Mouse (Mus musculus) kidney, postnatal 14 days (tissue): ENCODE measurements around the gene Nhlh2.

Experiments
- DNase-seq: peaks from one replicate; pipeline ENCODE4 v3.0.0; 2022; ENCODE audit warnings: mixed read lengths

Nhlh2 gene

DNA sequence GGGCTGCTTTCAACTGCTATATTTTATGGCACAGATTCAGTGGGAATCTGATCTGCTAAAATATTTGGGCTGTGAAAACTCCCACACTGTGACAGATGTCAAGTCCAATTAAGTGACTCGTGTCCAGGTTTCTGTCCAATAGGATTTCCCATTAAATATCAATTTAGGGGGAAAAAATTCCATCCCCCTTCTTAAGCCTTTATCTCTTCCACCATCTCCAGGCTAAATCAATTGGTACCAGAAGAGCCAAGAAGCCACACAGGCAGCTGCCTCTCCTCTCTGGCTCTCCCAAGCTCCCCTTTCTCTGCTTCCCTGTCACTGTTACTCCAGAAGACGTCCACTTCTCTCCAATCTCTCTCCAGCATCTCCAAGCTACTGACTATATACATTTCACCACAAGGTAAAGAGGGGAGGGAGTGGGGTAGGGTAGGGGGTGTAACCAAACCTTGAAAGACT, at the start of gene Nhlh2:
Gene Nhlh2 (plus strand): TSS at position 151 of the 456 bp plus-strand sequence.
- DNase-seq = no peak

DNA sequence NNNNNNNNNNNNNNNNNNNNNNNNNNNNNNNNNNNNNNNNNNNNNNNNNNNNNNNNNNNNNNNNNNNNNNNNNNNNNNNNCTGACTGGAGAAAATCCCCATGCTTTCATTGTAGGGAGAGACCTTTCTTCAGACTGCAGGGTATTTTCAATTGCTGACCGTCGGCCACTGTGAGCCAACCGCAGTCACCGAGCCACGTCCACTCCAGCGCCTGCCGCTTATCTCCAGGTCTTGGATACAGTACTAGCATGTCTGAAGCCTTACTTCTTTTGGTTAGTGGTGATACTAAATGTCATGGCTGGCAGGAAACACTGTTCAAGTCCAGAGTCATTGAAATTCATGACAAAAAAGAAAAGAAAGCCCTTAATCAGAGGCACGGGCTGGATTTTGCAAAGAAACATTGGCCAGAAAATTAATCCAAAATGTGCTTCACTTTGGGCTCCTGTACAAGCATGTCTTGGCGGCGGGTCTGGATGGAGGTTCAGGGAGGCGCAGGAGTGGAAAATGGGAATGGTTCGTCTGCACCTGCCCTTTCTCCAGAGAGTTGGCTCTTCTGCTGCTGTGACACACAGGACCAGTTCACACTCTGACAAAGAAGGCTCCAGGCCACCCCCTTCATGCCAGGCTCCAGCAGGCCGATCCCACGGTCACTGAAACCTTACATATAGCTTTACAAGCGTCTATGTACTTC, 48.6 kb upstream of the Nhlh2 start:
- DNase-seq = no peak

DNA sequence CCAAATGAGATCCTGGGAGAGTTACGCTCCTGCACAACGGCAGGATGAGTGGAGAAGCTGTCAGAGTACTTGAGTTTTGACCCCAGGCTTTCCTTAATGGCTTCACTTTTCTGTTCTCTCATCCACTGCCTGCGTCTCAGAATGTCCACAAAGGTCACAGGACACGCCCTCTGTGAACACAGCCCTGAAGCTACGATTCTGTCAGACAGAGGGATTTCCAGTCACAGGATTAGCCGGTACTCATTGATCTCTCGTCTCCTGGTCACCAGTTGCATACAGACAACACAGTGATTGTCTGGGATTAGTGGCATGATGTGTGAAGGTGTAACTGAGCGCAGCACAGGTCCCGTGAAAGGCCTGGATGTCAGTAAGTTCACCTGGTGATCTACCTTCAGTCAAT, 46.4 kb upstream of the Nhlh2 start:
- DNase-seq = no peak

DNA sequence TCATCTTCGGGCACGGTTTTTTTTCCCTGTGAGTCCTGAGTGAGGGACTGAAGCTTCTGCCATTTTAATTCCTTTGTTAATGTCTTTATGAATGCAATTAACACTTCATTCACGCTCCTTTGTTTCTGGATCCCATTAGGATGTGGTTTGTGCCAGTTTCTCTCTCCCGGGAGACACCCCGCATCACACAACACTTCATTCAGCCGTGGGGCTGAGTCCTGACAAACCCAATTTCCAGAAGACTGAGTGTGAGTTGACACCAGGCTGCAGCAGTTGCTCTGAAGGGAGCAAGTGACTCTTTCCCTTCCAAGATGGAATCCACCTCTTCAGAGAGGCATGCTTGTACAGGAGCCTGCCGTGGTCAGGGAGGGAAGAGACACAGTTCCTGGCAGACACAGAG, 45.5 kb upstream of the Nhlh2 start:
- DNase-seq = no peak

DNA sequence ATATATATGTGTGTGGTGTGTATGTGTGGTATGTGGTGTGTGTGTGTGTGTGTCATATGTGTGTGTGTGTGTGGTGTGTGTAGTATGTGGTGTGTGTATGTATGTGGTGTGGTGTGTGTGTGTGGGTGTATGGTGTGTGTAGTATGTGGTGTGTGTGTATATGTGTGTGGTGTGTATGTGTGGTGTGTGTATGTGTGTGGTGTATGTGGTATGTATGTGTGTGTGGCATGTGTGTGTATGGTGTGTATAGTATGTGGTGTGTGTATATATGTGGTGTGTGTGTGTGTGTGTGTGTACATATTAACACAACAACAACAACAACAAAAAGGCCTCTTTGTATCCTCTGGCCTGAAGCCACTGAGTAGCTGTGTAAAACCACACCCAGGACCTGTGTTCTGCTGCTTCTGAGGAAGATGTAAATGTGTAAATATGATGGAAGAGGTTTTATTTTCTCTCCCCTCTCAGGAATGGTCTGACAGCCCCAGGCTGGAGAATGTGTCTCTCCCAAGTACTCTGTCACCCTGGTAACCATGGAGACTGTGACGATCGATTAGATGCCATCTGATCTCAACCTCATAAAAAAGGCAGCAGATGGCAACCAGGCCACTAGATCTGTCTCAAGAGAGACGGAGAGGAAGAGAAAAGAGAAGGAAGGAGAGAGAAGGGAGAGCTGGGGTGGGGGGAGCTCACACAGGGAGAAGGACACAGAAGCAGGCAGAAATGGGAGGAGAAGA, 42.9 kb upstream of the Nhlh2 start:
- no peak for DNase-seq

DNA sequence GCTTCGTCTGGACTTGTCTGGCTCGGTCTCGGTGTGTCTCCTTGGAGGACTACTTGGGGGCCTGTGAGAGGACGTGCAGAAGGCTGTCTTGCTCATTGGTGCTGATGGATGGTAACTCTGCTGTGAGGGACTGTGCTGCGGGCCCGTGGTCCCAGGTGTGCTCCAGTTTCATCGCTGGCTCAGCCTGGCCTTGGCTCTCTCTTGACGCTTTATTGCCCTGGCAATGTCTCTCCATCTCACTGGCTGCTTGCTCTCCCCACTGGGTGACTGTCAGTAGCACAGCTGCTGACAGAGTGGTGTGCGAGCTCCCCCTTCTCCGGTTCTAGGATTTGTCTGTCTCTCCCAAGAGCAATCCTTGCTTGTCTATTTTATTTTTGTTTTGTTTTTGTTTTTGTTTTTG, 34.5 kb upstream of the Nhlh2 start:
- no peak for DNase-seq

DNA sequence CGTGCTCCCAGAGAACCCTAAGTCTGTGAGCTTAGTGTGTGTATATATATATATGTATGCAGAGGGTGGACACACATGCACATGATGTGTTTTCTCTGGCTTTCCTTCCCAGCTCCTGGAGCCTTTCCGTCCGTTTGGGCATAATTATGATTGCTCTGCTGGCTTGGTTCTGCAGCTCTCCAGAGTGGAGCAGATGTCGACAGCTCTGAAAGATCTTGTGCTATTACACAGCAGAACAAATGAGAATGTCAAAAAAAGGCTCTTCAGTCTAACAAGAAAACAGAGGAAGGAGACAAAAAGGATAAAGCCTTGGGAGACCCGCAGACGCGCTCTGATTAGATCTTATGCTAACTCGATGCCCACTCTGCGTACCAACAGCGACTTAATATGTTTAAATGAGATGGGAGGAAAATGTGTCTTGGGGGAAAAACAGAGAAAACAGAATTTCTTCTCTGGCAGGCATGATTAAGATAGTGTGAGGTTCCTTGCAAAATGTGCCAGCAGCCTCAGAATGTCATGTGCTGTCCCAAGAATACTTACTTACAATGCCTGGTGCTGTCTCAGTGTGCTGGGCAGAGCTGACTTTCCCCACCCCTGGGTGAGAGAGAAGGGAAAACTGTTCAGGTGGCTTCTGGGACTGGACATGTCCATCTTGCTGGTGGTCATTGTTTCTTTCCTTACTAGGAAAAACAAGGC, 31.4 kb upstream of the Nhlh2 start:
- DNase-seq = no peak

DNA sequence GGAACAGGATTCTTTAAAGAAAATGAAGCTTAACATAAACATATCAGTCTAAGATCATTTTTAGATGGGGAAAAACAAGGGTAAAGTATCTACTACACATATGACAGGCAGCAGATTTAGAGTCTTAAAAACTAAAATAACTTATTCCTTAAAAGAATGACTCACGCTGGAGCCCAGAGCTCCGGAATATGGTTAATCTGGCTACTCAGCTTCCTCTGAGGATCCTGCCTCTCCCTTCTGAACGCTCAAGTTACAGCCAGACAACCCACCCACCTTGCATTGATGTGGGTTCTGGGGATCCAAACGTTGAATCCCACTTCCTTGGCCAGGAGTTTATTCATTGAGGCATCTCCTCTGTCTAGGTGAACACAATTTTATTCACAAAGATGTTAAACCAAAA, 26.0 kb upstream of the Nhlh2 start:
- no peak for DNase-seq

DNA sequence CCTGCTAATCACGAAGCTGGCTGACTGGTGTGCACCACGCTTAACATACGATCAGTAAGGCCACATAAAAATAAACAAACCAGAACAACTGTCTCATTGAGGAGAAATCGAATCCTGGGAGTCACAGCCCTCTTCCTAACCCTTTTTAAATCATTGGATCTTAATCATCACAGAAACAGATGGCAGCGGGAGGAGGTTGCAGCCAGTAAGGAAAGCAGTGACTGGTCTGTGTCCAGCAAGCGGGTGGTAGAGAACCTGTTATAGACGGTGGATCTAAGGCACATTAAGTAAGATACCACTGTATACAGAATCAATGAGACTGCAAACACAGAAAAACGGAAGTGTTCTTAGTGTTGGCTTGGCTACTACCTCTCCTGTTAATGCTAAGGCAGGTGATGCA, 24.2 kb upstream of the Nhlh2 start:
- DNase-seq = no peak

DNA sequence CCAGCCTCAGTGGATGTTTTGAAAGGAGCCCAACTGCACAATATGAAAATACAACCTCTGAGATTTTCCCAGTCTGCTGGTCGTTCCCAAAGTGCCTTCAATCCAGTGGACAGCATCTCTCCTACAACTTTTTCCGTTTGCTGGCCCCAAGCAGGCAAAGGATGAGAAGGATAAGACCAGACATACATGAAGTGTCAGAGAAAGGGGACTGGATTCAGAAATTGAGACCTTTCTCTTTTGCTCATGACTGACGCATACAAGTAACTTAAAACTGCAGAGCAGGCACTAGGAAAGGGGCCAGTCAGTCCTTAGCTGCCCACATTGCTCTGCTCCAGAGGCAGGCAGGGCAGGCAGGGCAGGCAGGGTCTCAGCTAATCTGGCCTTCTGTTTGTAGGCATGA, 19.7 kb upstream of the Nhlh2 start:
- no peak for DNase-seq

DNA sequence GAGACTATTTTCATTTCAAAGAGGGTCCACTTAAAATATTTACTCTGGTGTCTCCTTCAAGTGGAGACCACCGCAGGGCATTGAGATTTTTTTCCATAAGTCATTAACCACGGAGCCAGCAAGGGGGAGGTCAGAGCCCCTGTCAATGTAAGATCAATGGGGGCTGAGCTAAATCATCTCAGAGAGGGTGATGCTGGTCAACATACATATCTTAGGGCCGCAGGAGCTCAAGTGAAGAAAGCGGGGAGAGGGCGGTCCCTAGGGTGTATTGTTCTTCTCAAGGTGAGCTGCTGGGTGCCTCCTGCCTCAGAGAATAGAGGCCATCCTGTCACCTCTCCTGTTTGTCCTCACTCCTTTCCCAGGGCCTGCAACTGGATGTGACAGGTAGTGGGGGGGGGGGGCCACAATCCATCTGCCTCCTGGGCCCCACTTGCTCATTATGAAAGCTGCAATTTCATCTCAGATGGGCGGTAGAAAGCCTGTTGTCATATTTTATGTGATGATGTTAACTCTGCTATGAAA, 18.8 kb upstream of the Nhlh2 start:
- DNase-seq = no peak

DNA sequence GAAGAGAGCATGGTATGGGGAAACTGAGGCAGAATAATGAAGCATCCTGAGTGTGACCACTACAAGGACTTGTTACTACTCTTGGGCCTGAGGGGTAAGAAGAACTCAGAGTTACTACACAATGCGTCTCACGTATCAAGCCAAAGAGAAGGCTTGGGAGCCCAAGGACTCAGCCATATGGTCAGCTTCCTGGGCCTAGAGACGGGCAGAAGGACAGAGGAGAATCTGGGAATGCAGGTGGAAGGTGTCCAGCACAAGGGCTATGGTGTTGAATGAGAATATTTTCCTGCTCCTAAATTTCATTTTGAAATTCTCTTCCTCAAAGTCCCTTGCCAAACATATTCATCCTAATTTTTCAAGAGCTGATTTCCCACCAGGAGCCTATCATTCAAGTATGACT, 12.0 kb upstream of the Nhlh2 start:
- no peak for DNase-seq

DNA sequence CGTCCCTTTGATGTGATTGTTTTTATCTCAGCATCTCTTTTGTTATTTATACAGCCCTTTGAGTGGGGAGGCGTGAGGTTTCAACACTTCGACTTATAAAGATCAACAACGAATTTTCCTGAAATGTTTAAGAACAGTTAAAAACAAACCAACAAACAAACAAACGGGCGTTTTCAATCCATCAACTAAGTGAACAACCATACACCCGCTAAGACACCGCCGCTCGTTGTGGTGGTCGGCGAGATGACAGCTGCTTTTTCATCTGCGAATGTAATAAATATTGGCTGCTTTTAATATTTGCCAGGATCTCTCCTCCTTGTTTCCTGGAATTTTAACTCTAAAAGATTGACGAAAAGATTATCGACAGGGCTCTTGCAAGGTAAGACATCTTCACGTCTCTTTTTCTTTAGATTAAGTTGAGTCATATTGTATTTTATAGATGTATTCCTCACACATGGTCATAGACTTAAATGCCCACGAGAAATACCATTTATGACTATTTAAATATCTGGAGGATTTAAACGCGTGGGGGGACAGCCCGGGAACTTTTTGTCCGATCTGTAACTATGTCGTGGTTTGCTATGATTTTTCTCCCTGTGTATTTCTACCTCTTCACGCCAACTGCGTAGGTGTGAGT, 923 bp downstream of the Nhlh2 start:
- DNase-seq = no peak

DNA sequence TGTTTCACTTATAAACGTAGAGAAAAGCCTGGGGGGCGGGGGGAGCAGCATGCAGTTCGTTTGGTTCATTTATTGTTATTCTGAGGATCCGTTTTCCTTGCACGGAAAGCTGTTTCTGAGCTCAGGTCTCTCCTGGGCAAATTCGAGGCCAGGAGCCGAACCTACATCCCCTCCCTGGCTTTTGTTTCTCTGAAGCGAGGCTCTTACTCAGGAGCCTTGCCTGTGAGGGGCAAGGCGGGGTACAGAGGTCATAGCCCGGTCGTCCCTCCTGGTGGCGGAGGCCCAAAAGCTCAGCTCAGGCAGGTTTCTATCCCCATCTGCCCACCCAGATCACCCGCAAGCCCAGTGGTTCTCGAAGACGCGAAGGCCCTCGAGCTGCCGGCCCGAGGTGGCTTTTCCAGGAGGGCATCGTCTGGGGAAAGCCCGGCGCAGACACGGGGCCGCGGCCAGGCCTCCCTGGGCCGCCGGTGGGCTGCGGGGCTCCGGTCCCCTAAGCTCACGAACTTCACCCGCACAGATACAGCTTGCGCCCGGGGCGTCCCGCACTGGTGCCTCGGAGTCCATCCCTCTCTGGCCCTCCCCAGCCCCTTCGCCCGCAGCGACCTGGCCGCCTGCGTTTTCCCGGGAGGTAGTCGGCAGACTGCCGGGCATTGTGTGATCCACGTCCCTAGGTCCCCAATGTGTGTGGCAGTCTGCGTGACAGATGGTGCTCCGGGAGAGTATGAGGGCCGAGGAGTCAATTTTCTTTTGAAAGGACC, 1.6 kb downstream of the Nhlh2 start:
- peak; percentile 4 for DNase-seq

DNA sequence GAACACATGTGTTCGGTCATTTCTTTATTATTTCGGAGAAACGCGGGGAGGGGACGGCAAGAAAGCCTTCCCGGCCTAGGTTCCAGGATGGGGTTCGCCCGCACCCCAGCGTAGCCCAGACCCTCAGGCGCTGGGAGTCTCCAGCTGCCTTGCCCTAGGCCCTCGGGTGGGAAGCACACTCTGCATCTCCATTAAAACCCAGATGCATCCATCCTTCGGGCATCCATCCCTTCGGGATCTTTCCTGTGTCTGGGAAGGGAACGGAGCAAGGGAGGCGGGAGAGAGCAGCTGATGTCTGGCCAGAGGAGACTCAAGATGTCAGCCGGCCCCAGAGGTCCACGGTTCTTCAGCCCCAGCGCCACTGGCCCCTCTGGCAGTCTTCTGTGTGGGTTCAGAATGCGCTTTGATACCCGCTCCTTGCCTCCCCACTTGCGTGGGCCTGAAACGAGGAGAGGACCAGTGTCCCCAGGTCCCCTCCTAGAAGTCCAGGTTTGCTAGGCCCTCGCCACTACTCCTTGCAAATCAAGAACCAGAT, 2.3 kb downstream of the Nhlh2 start:
- DNase-seq = no peak

DNA sequence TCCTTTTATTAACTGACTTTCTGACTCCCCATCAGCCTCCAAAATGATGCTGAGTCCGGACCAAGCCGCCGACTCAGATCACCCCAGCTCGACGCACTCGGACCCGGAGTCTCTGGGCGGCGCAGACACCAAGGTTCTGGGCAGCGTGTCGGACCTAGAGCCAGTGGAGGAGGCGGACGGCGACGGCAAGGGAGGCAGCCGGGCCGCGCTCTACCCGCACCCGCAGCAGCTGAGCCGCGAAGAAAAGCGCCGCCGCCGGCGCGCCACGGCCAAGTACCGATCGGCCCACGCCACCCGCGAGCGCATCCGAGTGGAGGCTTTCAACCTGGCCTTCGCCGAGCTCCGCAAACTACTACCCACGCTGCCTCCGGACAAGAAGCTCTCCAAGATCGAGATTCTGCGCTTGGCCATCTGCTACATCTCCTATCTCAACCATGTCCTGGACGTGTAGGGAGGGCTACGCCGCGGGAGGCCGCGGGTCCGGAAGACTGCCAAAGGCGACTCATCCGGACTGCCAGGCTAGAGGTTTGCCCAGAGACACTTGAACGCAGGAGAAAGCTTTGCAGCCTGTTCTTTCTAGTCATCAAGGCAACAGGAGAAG, 2.8 kb downstream of the Nhlh2 start:
- peak; percentile 8 for DNase-seq

DNA sequence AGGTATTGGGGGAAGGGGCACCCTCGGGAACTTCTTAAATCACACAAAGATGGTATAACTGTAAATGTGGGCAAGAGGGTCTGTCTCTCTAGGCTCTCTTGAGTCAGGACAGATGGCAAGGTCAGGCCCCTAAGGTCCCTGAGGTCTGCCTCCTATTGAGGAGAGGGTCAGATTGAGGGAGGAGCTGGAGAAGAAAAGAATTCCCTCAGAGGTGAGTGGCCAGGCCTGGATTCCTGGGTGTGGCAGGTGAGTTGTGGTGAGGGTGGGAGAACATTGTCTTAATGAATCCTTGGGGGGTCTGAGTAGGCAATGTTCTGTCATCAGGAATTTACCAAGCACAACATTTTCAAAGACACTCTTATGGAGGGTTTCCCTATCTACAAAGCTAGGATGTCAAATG, 10.7 kb downstream of the Nhlh2 start:
- no peak for DNase-seq

DNA sequence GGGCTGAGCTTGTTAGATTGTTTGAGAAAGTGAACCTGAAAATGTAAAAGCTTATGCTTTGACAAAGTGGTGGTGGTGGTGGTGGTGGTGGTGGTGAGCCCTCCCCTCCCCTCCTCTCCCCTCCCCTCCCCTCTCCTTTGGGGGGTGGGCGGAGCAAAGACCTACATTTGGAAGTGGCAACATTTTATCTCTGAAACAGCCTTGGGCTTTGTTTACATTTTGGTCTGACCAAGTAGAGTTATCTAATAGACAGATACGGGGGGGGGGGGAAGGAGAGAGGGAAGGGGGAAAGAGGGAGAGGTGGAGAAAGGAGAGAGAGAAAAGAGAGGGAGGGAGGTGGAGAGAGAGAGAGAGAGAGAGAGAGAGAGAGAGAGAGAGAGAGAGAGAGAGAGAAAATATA, 12.8 kb downstream of the Nhlh2 start:
- DNase-seq = no peak

DNA sequence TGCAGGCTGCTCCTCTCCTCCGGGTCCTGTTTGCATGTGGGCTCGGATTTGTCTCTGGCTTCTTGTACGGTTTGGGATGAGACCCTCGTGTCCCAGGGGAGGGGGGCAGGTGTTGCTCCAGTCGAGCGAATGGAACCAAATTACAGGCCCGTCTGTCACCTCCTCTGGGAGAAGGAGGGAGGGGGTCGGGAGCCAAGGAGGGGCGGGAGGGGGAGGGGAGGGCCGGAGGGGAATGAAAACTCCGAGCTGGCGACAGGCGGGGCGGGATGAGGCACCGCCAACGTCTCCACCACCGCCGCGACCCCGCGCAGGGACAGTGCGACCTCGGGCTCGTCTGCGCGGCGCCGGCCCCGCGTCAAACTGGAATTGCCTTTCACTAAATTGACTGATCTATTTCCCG, 13.5 kb downstream of the Nhlh2 start:
- DNase-seq = no peak

DNA sequence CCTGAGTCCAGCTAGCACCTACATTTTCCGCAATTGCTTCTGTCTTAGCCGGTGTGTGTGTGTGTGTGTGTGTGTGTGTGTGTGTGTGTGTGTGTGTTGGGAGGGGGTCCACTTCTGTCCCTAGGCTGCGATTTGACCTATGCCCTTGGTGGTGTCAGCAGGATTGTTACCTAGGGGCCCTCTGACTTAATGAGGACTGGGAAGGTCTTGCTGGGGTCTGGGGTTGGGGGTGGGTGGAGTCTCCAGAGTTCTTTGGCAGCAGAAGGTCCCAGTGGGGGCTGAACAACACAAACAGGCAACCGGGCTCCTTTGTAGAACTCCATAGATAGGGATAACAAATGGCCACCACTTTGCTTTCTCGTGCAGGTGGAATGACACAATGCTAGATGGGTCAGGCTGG, 14.0 kb downstream of the Nhlh2 start:
- DNase-seq = no peak

DNA sequence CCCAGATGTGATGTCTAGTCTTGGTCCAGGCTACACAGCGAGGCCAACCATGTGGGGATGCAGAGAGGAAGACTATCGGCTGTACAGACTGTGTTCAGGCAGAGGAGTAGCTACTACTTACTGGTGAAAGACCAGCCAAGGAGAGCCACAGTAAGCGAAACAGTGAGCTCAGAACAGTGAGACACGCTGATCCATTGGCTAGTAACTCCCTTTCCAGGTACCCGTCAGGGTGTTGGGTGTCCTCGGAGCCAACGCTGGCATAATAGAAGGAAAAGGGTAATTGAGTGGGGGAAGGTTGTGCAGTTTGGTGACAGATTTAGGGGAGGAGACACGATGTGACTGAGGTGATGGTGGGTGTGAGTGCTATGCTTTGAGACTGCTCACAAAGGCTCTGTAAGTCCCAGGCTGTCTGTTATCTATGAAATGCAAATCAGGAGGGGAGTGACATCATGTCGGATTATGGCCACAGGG, 15.1 kb downstream of the Nhlh2 start:
- DNase-seq = no peak

DNA sequence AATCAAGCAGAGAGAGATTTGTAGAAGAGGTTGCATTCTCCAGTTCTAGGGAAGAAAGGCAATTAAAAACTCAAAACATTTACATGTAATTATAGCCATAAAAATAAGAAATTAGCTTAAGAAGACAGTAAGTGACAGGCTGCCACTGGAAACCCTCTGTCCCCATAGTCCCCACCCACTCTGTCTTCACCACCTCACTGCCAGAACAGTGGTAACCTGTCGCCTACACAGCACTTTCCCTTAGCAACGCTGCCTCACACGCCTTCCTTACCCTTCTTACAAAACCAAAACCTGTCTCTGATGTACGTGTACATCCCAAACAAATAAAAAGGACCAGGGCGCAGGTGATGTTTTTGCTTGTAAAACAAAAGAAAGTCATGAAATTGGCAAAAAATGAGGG, 15.8 kb downstream of the Nhlh2 start:
- no peak for DNase-seq
